Comparison of ENCODE assay signal across 11 mouse cellular contexts in genomic region chr12:86818201-86818600, GRCm38 (mm10).
DNase-seq lines count a peak whose midpoint lies in the region; ATAC-seq lines count a peak whose summit lies in the region.
"Had no signal": no experiment of that assay in that cellular context is flagged by ENCODE, and none has a peak within 500 bp of the region (broad histone marks: within the 10 kb centered on the region; RNA-seq: fewer than 3 reads in every experiment).

No protein-coding gene starts in this region.

- intact Hi-C loops in heart, postnatal 25 days (cut with DNase I): loop anchor here (2.0 kb wide), 1 partner anchor 15 kb away; no protein-coding TSS in a partner anchor

- H3K27me3 ChIP-seq in heart, embryonic 12.5 days (replicated peaks): no peaks in the 10 kb centered on the region
- peaks cover 12% of the 10 kb centered on the region; the same call in 1 of the 2 replicates for H3K27me3 ChIP-seq in embryonic facial prominence, embryonic 10.5 days (replicated peaks; ENCODE audit: low read depth, poor library complexity, severe bottlenecking)
- no peaks in the 10 kb centered on the region for H3K27me3 ChIP-seq in embryonic facial prominence, embryonic 13.5 days
- H3K27me3 ChIP-seq in hindbrain, embryonic 15.5 days: no peaks in the 10 kb centered on the region
- H3K27me3 ChIP-seq: limb, embryonic 13.5 days; stomach, embryonic 15.5 days had no signal

- no peaks in the 10 kb centered on the region for H3K9me3 ChIP-seq in heart, embryonic 12.5 days (replicated peaks)
- no peaks in the 10 kb centered on the region for H3K9me3 ChIP-seq in embryonic facial prominence, embryonic 10.5 days
- no peaks in the 10 kb centered on the region for H3K9me3 ChIP-seq in embryonic facial prominence, embryonic 13.5 days
- H3K9me3 ChIP-seq in hindbrain, embryonic 15.5 days: no peaks in the 10 kb centered on the region
- H3K9me3 ChIP-seq: limb, embryonic 13.5 days; stomach, embryonic 15.5 days had no signal

- DNase-seq in heart, postnatal 25 days (ENCODE audit: low spot score): no peak
- DNase-seq in embryonic facial prominence, embryonic 10.5 days (ENCODE audit: low spot score): no peak
- no peak for DNase-seq in layer of hippocampus, postnatal 14 days (ENCODE audit: low spot score in 2 of 2)
- DNase-seq in spleen, postnatal 4 days (ENCODE audit: low spot score in 2 of 2): no peak
- DNase-seq: kidney, postnatal 4 days had no signal

- WGBS in heart, embryonic 12.5 days: 3% methylated on average over 2 of the region's 2 CpGs
- 41% methylated on average over 2 of the region's 2 CpGs for WGBS in embryonic facial prominence, embryonic 10.5 days
- 17% methylated on average over 2 of the region's 2 CpGs for WGBS in embryonic facial prominence, embryonic 13.5 days
- 20% methylated on average over 2 of the region's 2 CpGs for WGBS in hindbrain, embryonic 15.5 days

- H3K9ac ChIP-seq in heart, embryonic 12.5 days: no peak overlapping the region
- no peak overlapping the region for H3K9ac ChIP-seq in embryonic facial prominence, embryonic 13.5 days
- H3K9ac ChIP-seq in hindbrain, embryonic 15.5 days: no peak overlapping the region
- H3K9ac ChIP-seq: limb, embryonic 13.5 days; stomach, embryonic 15.5 days had no signal

- H3K36me3 ChIP-seq in heart, embryonic 12.5 days: no peaks in the 10 kb centered on the region
- H3K36me3 ChIP-seq in embryonic facial prominence, embryonic 10.5 days (replicated peaks): no peaks in the 10 kb centered on the region
- H3K36me3 ChIP-seq in embryonic facial prominence, embryonic 13.5 days: no peaks in the 10 kb centered on the region
- H3K36me3 ChIP-seq in hindbrain, embryonic 15.5 days: no peaks in the 10 kb centered on the region
- H3K36me3 ChIP-seq: limb, embryonic 13.5 days; stomach, embryonic 15.5 days had no signal

- no peak overlapping the region for H3K4me3 ChIP-seq in heart, embryonic 12.5 days
- no peak overlapping the region for H3K4me3 ChIP-seq in embryonic facial prominence, embryonic 10.5 days
- H3K4me3 ChIP-seq in embryonic facial prominence, embryonic 13.5 days: no peak overlapping the region
- H3K4me3 ChIP-seq in hindbrain, embryonic 15.5 days: no peak overlapping the region
- H3K4me3 ChIP-seq: limb, embryonic 13.5 days; stomach, embryonic 15.5 days had no signal

- peaks cover 58% of the 10 kb centered on the region for H3K4me1 ChIP-seq in heart, embryonic 12.5 days (replicated peaks)
- peaks cover 65% of the 10 kb centered on the region for H3K4me1 ChIP-seq in embryonic facial prominence, embryonic 10.5 days
- H3K4me1 ChIP-seq in embryonic facial prominence, embryonic 13.5 days: peaks cover 57% of the 10 kb centered on the region
- peaks cover 61% of the 10 kb centered on the region for H3K4me1 ChIP-seq in hindbrain, embryonic 15.5 days (replicated peaks)

- peak overlapping the region; percentile 97 for H3K27ac ChIP-seq in heart, embryonic 12.5 days (ENCODE audit: poor library complexity, severe bottlenecking)
- peak overlapping the region; percentile 75 for H3K27ac ChIP-seq in embryonic facial prominence, embryonic 10.5 days (replicated peaks)
- H3K27ac ChIP-seq in embryonic facial prominence, embryonic 13.5 days: peak overlapping the region; percentile 40; the same call in 1 of the 2 replicates
- peak overlapping the region; percentile 95 for H3K27ac ChIP-seq in hindbrain, embryonic 15.5 days (replicated peaks)
- H3K27ac ChIP-seq: limb, embryonic 13.5 days; stomach, embryonic 15.5 days had no signal

- ATAC-seq in heart, embryonic 12.5 days (ENCODE audit: insufficient number of reproducible peaks, low FRiP score): peak; percentile 41
- no peak for ATAC-seq in embryonic facial prominence, embryonic 13.5 days (ENCODE audit: insufficient number of reproducible peaks, insufficient read depth, low FRiP score, low TSS enrichment, low read depth)
- no peak for ATAC-seq in hindbrain, embryonic 15.5 days (ENCODE audit: low FRiP score, low read depth)
- no peak for ATAC-seq in megakaryocyte progenitor cell, adult 5-6 weeks (replicated peaks; ENCODE audit: poor library complexity)

- peak overlapping the region; percentile 39 for H3K4me2 ChIP-seq in heart, embryonic 12.5 days
- no peak overlapping the region for H3K4me2 ChIP-seq in embryonic facial prominence, embryonic 13.5 days
- H3K4me2 ChIP-seq in hindbrain, embryonic 15.5 days: no peak overlapping the region
- H3K4me2 ChIP-seq: limb, embryonic 13.5 days; stomach, embryonic 15.5 days had no signal

Comparison
In these comparisons a context has a peak if more than half of its experiments do, and no peak if none do; other contexts are left out.
1. H3K27ac ChIP-seq: peak in every context shown above with its lines; median percentile 97 in heart, embryonic 12.5 days; 95 in hindbrain, embryonic 15.5 days; 75 in embryonic facial prominence, embryonic 10.5 days; 40 in embryonic facial prominence, embryonic 13.5 days.